Mouse (Mus musculus) MEL (cell line): ENCODE measurements around the gene Fbxw8. TPM values are rescaled to one million over a fixed set of nuclear protein-coding genes. Genes with fewer than 3 reads are reported as not detected.

Experiments
- DNase-seq: peaks from one replicate; pipeline ENCODE4 v3.0.0; 2011; ENCODE audit warnings: low read depth, low spot score
- H3K27ac ChIP-seq: 2 replicates; pipeline ENCODE4 v1.5.1; 2012; ENCODE audit warnings: low read depth, mild to moderate bottlenecking, control low read depth, low read length, moderate library complexity; ENCODE audit not compliant: control insufficient read depth
- H3K27me3 ChIP-seq, 2 experiments: fragments of 150-350 bp in 1 of 2; sonication (generic) in 1 of 2; 2 replicates each; pipeline ENCODE4 v1.6.1; 2012; ENCODE audit warnings: low read length in 2 of 2, mild to moderate bottlenecking in 2 of 2, improper control_type of control experiment in 1 of 2, moderate library complexity in 1 of 2; ENCODE audit not compliant: insufficient read depth in 2 of 2, control insufficient read depth in 1 of 2
- H3K36me3 ChIP-seq, 2 experiments: 2 replicates each; pipeline ENCODE4 v1.6.1; 2012 to 2014; ENCODE audit warnings: low read length in 2 of 2, improper control_type of control experiment in 1 of 2, inconsistent platforms in 1 of 2, mild to moderate bottlenecking in 1 of 2; ENCODE audit not compliant: insufficient read depth in 2 of 2, control insufficient read depth in 1 of 2
- H3K4me1 ChIP-seq, 2 experiments: fragments of 150-350 bp in 1 of 2; sonication (generic) in 1 of 2; 2 replicates each; pipeline ENCODE4 v1.6.1; 2012; ENCODE audit warnings: low read length in 2 of 2, improper control_type of control experiment in 1 of 2, mild to moderate bottlenecking in 1 of 2; ENCODE audit not compliant: insufficient read depth in 2 of 2, control insufficient read depth in 1 of 2
- H3K4me3 ChIP-seq, 2 experiments: fragments of 150-350 bp in 1 of 2; sonication (generic) in 1 of 2; 2 replicates each; pipeline ENCODE4 v1.5.1; 2012; ENCODE audit warnings: low read depth in 2 of 2, low read length in 2 of 2, mild to moderate bottlenecking in 2 of 2, moderate library complexity in 2 of 2, control low read depth in 1 of 2, improper control_type of control experiment in 1 of 2; ENCODE audit not compliant: control insufficient read depth in 1 of 2, insufficient read depth in 1 of 2
- H3K79me2 ChIP-seq: 2 replicates; pipeline ENCODE4 v1.6.1; 2012; ENCODE audit warnings: mild to moderate bottlenecking, low read length, moderate library complexity; ENCODE audit not compliant: control insufficient read depth, poor library complexity, insufficient read depth
- H3K9ac ChIP-seq: 2 replicates; pipeline ENCODE4 v1.6.1; 2012; ENCODE audit warnings: low read depth, mild to moderate bottlenecking, control low read depth, low read length, moderate library complexity; ENCODE audit not compliant: control insufficient read depth, poor library complexity, severe bottlenecking
- H3K9me3 ChIP-seq: fragments of 150-350 bp; sonication (generic); replicated peaks from 2 replicates; pipeline ENCODE4 v1.6.1; 2012; ENCODE audit warnings: mild to moderate bottlenecking, low read length, improper control_type of control experiment, moderate library complexity; ENCODE audit not compliant: insufficient read depth
- BHLHE40 ChIP-seq: IDR thresholded peaks from 2 replicates; pipeline ENCODE4 v1.6.1; 2012; ENCODE audit warnings: low read depth, mild to moderate bottlenecking, inconsistent platforms, low read length, improper control_type of control experiment, borderline replicate concordance
- E2F4 ChIP-seq: IDR thresholded peaks from 2 replicates; pipeline ENCODE4 v1.6.1; 2011; ENCODE audit warnings: low read depth, low read length, improper control_type of control experiment, borderline replicate concordance
- ELF1 ChIP-seq: IDR thresholded peaks from 2 replicates; pipeline ENCODE4 v1.6.1; 2014; ENCODE audit warnings: low read depth, mild to moderate bottlenecking, inconsistent platforms, low read length, improper control_type of control experiment, moderate library complexity
- EP300 ChIP-seq, 2 experiments: IDR thresholded peaks; 2 replicates each; pipeline ENCODE4 v1.6.1; 2011; ENCODE audit warnings: improper control_type of control experiment in 2 of 2, low read length in 2 of 2, low read depth in 1 of 2, mild to moderate bottlenecking in 1 of 2
- ETS1 ChIP-seq: IDR thresholded peaks from 2 replicates; pipeline ENCODE4 v1.6.1; 2012; ENCODE audit warnings: low read depth, mild to moderate bottlenecking, inconsistent platforms, low read length, improper control_type of control experiment, moderate library complexity
- GATA1 ChIP-seq: IDR thresholded peaks from 2 replicates; pipeline ENCODE4 v1.6.1; 2011; ENCODE audit warnings: low read depth, low read length, improper control_type of control experiment
- MAFK ChIP-seq: IDR thresholded peaks from 2 replicates; pipeline ENCODE4 v1.6.1; 2011; ENCODE audit warnings: low read depth, mild to moderate bottlenecking, low read length, improper control_type of control experiment, borderline replicate concordance
- MYB ChIP-seq: IDR thresholded peaks from 2 replicates; pipeline ENCODE4 v1.6.1; 2011; ENCODE audit warnings: mild to moderate bottlenecking, low read depth, low read length, improper control_type of control experiment
- NELFE ChIP-seq: IDR thresholded peaks from 2 replicates; pipeline ENCODE4 v1.6.1; 2011; ENCODE audit warnings: low read depth, low read length, improper control_type of control experiment
- POLR2A ChIP-seq, 2 experiments: IDR thresholded peaks; 2 replicates each; pipeline ENCODE4 v1.6.1; 2011 to 2012; ENCODE audit warnings: low read length in 2 of 2, mild to moderate bottlenecking in 2 of 2, control low read depth in 1 of 2, improper control_type of control experiment in 1 of 2, low read depth in 1 of 2, moderate library complexity in 1 of 2; ENCODE audit not compliant: control insufficient read depth in 1 of 2, insufficient read depth in 1 of 2, poor library complexity in 1 of 2
- SMC3 ChIP-seq: IDR thresholded peaks from 2 replicates; pipeline ENCODE4 v1.6.1; 2011; ENCODE audit warnings: low read depth, low read length, improper control_type of control experiment
- USF1 ChIP-seq: IDR thresholded peaks from 2 replicates; pipeline ENCODE4 v1.6.1; 2014; ENCODE audit warnings: low read depth, mild to moderate bottlenecking, inconsistent platforms, low read length, improper control_type of control experiment, moderate library complexity
- ZC3H11A ChIP-seq: IDR thresholded peaks from 2 replicates; pipeline ENCODE4 v1.6.1; 2012; ENCODE audit warnings: low read depth, mild to moderate bottlenecking, inconsistent platforms, low read length, improper control_type of control experiment
- polyA plus RNA-seq, 2 experiments: library from polyadenylated mRNA; stranded (reverse) in 1 of 2; unstranded in 1 of 2; fragments of >175 nt in 1 of 2; fragments of >200 nt in 1 of 2; gene quantifications; 2 replicates each; pipeline versions ENCODE4 v1.2.1 to v1.2.4; 2012; ENCODE audit warnings: low replicate concordance in 2 of 2, low read depth in 1 of 2; ENCODE audit not compliant: insufficient read length in 2 of 2, insufficient read depth in 1 of 2, missing spikeins in 1 of 2
- total RNA-seq: library from RNA; depleted of rRNA; stranded (reverse); fragments of 300-350 nt; gene quantifications from 2 replicates; pipeline ENCODE4 v1.2.3, GENCODE M21; 2012

Gene Fbxw8
- total and polyA plus RNA-seq, 3 experiments, result 49.9 to 57.4 (median 52.5) TPM

DNA sequence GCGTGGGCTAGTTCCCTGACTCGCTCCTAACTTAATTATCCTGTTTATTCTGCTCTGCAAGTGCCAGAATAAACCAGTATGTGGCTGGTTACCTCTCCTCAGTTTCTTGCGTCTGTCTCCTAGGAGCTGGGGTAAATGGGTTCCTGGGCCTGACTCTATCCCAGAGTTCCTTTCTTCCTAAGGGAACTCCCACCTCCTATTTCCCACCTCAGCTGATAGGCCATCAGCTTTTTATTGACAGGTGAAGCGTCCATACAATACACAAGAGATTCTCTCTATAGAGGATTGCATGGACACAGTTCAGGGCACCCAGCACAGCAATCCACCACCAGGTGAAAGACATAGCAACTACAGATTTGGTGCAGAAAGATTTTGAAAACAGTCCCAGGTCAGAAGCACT is 111.5 kb downstream of the Fbxw8 start:
- no peaks in the 10 kb centered on the region for H3K27me3 ChIP-seq
- peaks cover 0 to 3% of the 10 kb centered on the region in 2 experiments; a peak in 1 of 4 replicates for H3K4me1 ChIP-seq
- H3K79me2 ChIP-seq, result no peaks in the 10 kb centered on the region
- H3K9me3 ChIP-seq, result no peaks in the 10 kb centered on the region
- H3K4me3 ChIP-seq, result no peak overlapping the region
- TF ChIP-seq MYB, result no peak
- TF ChIP-seq ELF1, result no peak
- TF ChIP-seq POLR2A (IDR thresholded peaks at IDR 0.05; ENCODE audit: control insufficient read depth in 1 of 2, insufficient read depth in 1 of 2, low read depth in 1 of 2, low read length in 2 of 2, poor library complexity in 1 of 2), result no peak
- no peak for TF ChIP-seq SMC3
- TF ChIP-seq ZC3H11A, result no peak
- TF ChIP-seq GATA1, result no peak
- no peak for TF ChIP-seq E2F4
- H3K9ac ChIP-seq, result no peak overlapping the region
- no peaks in the 10 kb centered on the region for H3K36me3 ChIP-seq
- no peak for DNase-seq
- no peak overlapping the region for H3K27ac ChIP-seq

DNA sequence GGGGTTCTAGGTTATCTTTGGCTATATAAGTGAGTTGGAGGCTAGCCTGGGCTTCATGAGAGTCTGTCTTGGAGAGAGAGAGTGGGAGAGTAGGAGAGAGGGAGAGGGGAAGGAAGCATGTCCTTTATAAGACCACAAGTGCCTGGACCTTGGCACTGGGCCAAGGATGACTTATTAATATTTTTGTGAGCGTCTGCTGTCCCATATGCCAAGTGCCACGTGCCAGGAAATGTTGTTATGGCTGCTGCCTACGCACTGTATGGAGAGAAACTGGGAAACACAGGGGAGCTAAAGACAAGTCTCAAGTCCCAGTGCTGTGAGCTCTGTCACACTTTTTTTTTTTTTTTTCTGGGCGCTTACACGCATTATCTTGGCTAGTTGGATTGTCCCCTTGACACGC is 112.7 kb downstream of the Fbxw8 start:
- H3K27me3 ChIP-seq, result no peaks in the 10 kb centered on the region
- H3K79me2 ChIP-seq, result no peaks in the 10 kb centered on the region

DNA sequence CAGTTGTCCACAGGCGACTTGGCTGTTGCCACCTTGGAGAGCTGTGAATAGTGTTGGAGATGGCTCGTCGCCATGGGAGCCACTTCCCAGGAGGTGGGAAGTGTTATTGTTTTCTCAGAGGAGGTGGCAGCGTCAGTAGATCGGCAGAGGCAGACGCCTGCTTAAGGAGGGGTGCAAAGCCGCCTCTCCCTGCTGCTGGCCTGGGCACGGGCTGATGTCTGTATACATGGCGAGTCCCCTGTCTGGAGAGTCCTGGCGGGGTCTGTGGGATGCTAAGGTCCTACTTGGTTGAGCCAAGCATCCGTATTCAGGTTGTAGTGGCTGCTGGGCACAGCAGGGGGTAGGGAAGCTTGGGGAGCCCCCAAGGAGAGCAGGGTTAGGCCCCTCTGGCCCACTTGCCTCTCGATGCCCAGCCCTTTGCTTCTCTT is 116.0 kb downstream of the Fbxw8 start:
- H3K36me3 ChIP-seq, result no peaks in the 10 kb centered on the region
- no peak for DNase-seq
- no peaks in the 10 kb centered on the region for H3K79me2 ChIP-seq
- H3K27ac ChIP-seq, result no peak overlapping the region
- H3K27me3 ChIP-seq, result no peaks in the 10 kb centered on the region
- no peaks in the 10 kb centered on the region for H3K9me3 ChIP-seq
- TF ChIP-seq EP300 (IDR thresholded peaks at IDR 0.05; ENCODE audit: low read depth in 1 of 2, low read length in 2 of 2), result no peak
- TF ChIP-seq BHLHE40, result no peak
- no peak for TF ChIP-seq USF1
- no peak for TF ChIP-seq ETS1
- TF ChIP-seq MAFK, result no peak
- H3K4me1 ChIP-seq, result no peaks in the 10 kb centered on the region
- H3K4me3 ChIP-seq, result no peak overlapping the region
- H3K9ac ChIP-seq, result no peak overlapping the region

More for the DNA sequence above, 112.7 kb downstream of the Fbxw8 start:
- Histone ChIP-seq H3K36me3 (no peaks in the 10 kb centered on the region), H3K4me3 (no peak overlapping the region), H3K27ac (no peak overlapping the region), H3K4me1 (no peaks in the 10 kb centered on the region), H3K9me3 (no peaks in the 10 kb centered on the region), H3K9ac (no peak overlapping the region)
- TF ChIP-seq NELFE (no peak), BHLHE40 (no peak)
- no peak for DNase-seq
